Mouse (Mus musculus) neural tube, embryonic 15.5 days (tissue): ENCODE measurements at regions not wholly inside any gene's neighbourhood (a gene's known extent, or its start where the extent isn't known, plus 50 kb on each side); places are given as distances from the start of the nearest gene placed in this dataset.
A peak's percentile ranks its signal among the peaks of the same experiment; 100 is the strongest.
"Not testable (repeated sequence)": the region's sequence is repeated elsewhere in the genome, so short reads cannot be mapped to it uniquely, and the experiment has no call there.

ENCODE experiments used
- ATAC-seq: fragments of 200-750 bp; cut with Nextera tagmentation; 2 replicates; pipeline ENCODE4 v1.8.0; 2017; ENCODE audit warnings: mild to moderate bottlenecking, moderate TSS enrichment, moderate library complexity; ENCODE audit not compliant: low FRiP score
- H3K27ac ChIP-seq: fragments of 300-500 bp; sonication (generic); replicated peaks from 2 replicates; pipeline ENCODE4 v1.5.1; 2015; ENCODE audit warnings: mild to moderate bottlenecking, inconsistent platforms
- H3K27me3 ChIP-seq: fragments of 300-500 bp; sonication (generic); replicated peaks from 2 replicates; pipeline ENCODE4 v1.6.1; 2015; ENCODE audit warnings: inconsistent platforms
- H3K36me3 ChIP-seq: fragments of 300-500 bp; sonication (generic); 2 replicates; pipeline ENCODE4 v1.6.1; 2015; ENCODE audit warnings: inconsistent platforms
- H3K4me1 ChIP-seq: fragments of 300-500 bp; sonication (generic); 2 replicates; pipeline ENCODE4 v1.6.1; 2015; ENCODE audit warnings: inconsistent platforms
- H3K4me2 ChIP-seq: fragments of 300-500 bp; sonication (generic); 2 replicates; pipeline ENCODE4 v1.6.1; 2015; ENCODE audit warnings: inconsistent platforms, mild to moderate bottlenecking, moderate library complexity
- H3K4me3 ChIP-seq: fragments of 300-500 bp; sonication (generic); replicated peaks from 2 replicates; pipeline ENCODE4 v1.5.1; 2015; ENCODE audit warnings: mild to moderate bottlenecking, inconsistent platforms
- H3K9ac ChIP-seq: fragments of 300-500 bp; sonication (generic); replicated peaks from 2 replicates; pipeline ENCODE4 v1.6.1; 2015; ENCODE audit warnings: mild to moderate bottlenecking, inconsistent platforms
- H3K9me3 ChIP-seq: fragments of 300-500 bp; sonication (generic); replicated peaks from 2 replicates; pipeline ENCODE4 v1.6.1; 2016; ENCODE audit warnings: inconsistent platforms
- WGBS: fragments of 180-500 bp; shearing (Covaris S2); methylation state at CpG from one replicate; pipeline ENCODE4 v1.1.7; 2015; ENCODE audit warnings: mixed read lengths; 5-methylcytosine and 5-hydroxymethylcytosine counted together

DNA sequence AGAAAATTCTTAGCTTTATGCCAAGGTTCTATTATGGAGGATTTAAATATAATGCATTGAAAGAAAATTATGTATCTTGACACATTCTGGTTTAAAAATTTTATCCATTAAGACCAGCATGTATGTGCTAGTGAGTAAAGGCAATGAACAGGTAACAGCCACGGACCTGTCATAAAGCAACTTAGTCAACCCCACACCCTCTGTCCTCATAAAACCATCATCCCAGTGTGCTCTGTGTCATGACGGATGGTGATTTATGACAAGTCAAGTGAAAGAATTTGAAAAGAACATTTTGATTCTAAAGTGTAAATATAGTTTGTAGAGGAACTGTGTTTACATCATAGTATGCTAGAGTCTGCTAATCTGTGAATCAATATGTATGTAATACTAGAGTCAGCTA, 946.3 kb upstream of the Cypt12 start:
- whole genome bisulfite sequencing = 79% methylated on average over 2 of the region's 2 CpGs

GRCm38 (mm10) chr3:17003136-17003535, 945.1 kb upstream of the Cypt12 start:
- no peak overlapping the region for H3K9ac ChIP-seq
- H3K9me3 ChIP-seq = no peaks in the 10 kb centered on the region
- no peaks in the 10 kb centered on the region for H3K36me3 ChIP-seq
- H3K27ac ChIP-seq = no peak overlapping the region
- WGBS = 74% methylated on average over 3 of the region's 3 CpGs
- no peak for ATAC-seq
- H3K27me3 ChIP-seq = no peaks in the 10 kb centered on the region
- H3K4me2 ChIP-seq = no peak overlapping the region
- H3K4me3 ChIP-seq = no peak overlapping the region
- no peaks in the 10 kb centered on the region for H3K4me1 ChIP-seq

More for the DNA sequence above, 946.3 kb upstream of the Cypt12 start:
- Histone ChIP-seq H3K4me1 (no peaks in the 10 kb centered on the region), H3K9me3 (no peaks in the 10 kb centered on the region), H3K27me3 (no peaks in the 10 kb centered on the region), H3K36me3 (no peaks in the 10 kb centered on the region), H3K27ac (no peak overlapping the region), H3K4me3 (no peak overlapping the region), H3K4me2 (no peak overlapping the region), H3K9ac (no peak overlapping the region)
- no peak for ATAC-seq

GRCm38 (mm10) chr3:17014184-17015048, 933.8 kb upstream of the Cypt12 start:
- H3K4me1 ChIP-seq = peaks cover 6% of the 10 kb centered on the region; the same call in 1 of the 2 replicates
- H3K36me3 ChIP-seq = no peaks in the 10 kb centered on the region
- H3K9ac ChIP-seq = no peak overlapping the region
- peak; percentile 41; the same call in 1 of the 2 replicates for ATAC-seq
- H3K4me3 ChIP-seq = no peak overlapping the region
- no peaks in the 10 kb centered on the region for H3K9me3 ChIP-seq
- no peak overlapping the region for H3K4me2 ChIP-seq
- H3K27me3 ChIP-seq = no peaks in the 10 kb centered on the region
- H3K27ac ChIP-seq = peak overlapping the region; percentile 57
- WGBS = 56% methylated on average over 4 of the region's 4 CpGs

- Histone ChIP-seq H3K9ac (no peak overlapping the region), H3K27me3 (no peaks in the 10 kb centered on the region), H3K36me3 (no peaks in the 10 kb centered on the region), H3K4me1 (no peaks in the 10 kb centered on the region), H3K27ac (no peak overlapping the region), H3K9me3 (no peaks in the 10 kb centered on the region), H3K4me2 (no peak overlapping the region), H3K4me3 (no peak overlapping the region)
- ATAC-seq = no peak
- WGBS = 92% methylated on average over 2 of the region's 2 CpGs
Observed at GRCm38 (mm10) chr3:17050811-17051210, 897.4 kb upstream of the Cypt12 start.

- ATAC-seq, H3K9ac ChIP-seq, H3K36me3 ChIP-seq, H3K27ac ChIP-seq, H3K4me2 ChIP-seq, H3K4me1 ChIP-seq, H3K27me3 ChIP-seq, H3K9me3 ChIP-seq, H3K4me3 ChIP-seq: not testable (repeated sequence)
- 84% methylated on average over 4 of the region's 4 CpGs for WGBS
Observed at GRCm38 (mm10) chr3:17058381-17058780, 889.8 kb upstream of the Cypt12 start.

GRCm38 (mm10) chr3:17106261-17106660, 841.9 kb upstream of the Cypt12 start:
- not testable (repeated sequence) for H3K27ac ChIP-seq, ATAC-seq, H3K36me3 ChIP-seq, H3K4me3 ChIP-seq, H3K4me1 ChIP-seq, H3K4me2 ChIP-seq, H3K27me3 ChIP-seq, H3K9ac ChIP-seq, H3K9me3 ChIP-seq
